Mouse (Mus musculus): Measurements from ENCODE around the gene Gabarap.
"Not testable (repeated sequence)": the region's sequence is repeated elsewhere in the genome, so short reads cannot be mapped to it uniquely, and the experiment has no call there.

Gene Gabarap

DNA sequence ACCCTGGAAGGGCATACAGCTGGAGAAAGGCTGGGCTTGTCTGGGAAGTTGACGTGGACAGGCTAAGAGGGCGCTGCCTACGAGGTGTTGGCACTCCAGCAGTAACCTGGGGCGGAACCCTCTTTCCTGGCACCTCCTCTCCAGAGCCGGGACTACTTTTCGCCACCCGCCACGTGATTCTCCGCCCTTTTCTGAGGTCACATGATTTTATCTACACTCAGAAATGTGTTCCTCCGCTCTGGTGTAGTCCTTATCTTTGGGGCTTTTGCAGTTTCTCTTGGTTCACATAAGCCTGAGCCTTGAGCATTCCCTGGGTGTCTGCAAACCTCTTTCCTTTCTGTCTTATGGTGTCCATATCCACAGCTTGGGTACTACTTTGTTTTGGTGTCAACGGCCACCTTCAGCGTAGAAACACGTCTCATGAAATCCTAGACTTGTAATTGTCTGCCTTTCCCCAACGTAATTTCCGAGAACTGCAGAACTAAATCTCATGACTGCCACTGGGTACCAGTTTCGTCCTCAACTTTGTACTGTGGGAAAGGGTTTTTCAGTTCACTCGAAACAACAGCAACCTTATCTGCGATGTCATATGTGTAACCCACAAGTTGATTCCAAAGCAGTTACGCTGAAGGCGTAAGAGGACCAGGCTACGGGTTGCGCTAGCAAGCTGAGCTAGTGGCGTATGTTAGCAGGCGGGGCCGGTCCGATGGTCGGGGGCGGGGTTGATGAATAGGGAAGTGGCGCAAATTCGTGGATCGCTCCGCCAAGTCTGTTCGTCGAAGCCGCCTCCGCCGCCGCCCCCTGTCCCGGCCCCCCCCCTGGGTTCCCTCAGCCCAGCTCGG is at the start of gene Gabarap:
Gabarap (plus strand) TSS at position 294 of the 842 bp plus-strand sequence.
- DNase-seq (ENCODE audit: low spot score) = peak; percentile 92

DNA sequence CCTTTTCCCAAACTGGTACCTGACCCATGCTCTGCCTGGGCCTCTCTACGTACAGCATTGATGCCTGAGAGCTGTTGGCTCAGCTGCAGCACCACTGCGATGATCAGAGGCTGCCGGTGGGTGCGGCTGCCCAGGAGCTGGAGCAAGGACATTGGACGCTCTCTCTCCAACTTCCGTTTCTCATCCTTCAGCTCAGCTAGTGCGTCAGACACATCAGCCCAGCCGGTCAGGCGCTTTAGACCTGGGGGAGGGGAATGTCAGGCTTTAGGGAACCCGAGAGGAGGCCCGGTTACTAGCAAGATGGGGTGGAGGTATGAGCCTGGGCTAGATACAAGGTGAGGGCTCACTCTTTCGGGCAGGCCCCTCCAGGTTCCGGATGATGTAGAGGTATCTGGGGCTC is 45.7 kb upstream of the Gabarap start:
- no peak for DNase-seq (ENCODE audit: low spot score)

GRCm38 (mm10) chr11:69945997-69946891 is 44.7 kb upstream of the Gabarap start:
- peak; percentile 51 for DNase-seq (ENCODE audit: low spot score)

DNA sequence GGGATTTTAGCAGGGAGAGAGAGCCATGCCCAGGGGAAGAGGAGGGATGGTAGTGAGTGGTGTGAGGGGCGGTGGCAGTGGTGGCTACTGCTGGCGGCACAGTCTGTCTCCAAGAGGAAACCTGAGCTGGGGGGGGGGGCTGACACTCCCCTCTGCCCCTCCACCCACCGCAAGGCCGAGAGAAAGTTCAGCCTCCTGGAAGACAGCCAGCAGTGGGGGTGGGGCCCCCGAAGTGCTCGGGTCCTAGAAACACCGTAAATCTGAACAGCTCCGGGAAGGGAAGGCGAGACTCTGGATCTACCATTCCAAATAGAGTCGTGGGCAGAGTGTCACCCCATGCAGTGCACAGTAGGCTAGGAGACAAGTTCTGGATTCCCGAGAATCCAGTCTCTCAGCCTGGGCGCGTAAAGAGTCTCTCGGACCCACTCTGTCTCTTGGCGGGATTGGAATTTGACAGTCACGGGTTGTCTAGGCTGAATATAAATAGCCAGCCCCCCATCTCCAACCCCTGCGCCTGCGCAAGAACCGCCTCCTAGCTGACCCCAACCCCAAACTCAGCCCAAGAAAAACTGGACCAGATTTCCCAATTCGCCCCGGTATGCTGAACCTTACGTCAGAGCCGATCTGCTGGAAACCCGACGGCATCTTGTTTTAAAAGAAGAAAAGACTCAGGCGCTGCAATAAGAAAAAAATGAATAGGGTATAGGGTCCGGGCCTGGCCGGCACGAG is 43.4 kb upstream of the Gabarap start:
- no peak for DNase-seq (ENCODE audit: low spot score)

DNA sequence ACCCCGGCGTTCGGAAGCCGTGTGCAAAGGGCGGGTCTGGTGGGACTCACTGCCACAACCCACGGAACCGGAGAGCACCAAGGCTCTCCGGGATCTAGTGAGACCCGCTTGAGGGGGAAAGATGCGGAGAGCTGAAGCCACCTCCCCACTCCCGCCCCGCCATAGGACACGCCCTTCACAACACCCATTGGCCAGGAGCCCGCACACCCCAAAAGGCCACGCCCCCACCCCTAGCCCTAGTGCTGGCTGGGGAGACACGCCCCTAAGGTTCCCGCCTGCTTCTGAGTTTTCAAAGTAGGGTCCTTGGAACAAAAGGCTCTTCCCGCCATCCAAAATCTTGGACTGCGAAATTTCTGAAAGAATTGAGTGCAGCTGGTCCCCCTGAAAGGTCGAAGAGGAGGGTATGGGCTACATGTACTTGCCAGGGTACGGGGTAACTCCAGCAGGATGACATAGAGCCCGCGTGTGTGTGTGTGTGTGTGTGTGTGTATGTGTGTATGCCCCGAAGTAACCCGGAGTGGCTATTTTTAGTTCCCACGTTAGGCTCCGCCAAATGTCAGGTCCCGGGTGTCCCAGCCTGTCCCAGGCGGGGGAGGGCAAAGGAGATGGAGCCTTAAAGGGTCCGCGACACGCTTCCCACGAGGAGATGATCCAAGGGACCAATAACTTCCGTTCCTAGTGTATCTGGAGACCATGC is 42.7 kb upstream of the Gabarap start, which contains the start of gene Slc2a4:
Slc2a4 (minus strand) TSS at position 123 of the 697 bp plus-strand sequence.
- peak; percentile 87 for DNase-seq (ENCODE audit: low spot score)

DNA sequence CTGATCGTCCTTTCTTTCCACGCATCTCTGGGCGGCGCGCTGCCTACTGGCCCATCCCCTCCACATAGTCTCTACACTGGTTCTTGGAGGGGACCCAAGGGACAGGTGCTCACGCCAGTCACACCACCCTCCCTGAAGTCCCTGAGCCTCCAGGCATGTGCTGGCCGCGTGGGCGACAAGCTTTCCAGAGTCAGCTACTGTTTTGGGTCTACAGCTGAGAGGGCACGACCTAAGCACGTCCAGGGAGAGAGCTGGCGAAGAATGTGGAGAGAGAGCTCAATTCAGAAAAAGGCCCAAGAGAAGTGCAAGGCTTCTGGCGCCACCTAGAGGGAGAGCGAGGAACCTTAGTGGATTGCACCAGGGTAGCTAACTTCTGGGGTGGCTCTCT is 42.2 kb upstream of the Gabarap start:
- DNase-seq (ENCODE audit: low spot score) = peak; percentile 84

GRCm38 (mm10) chr11:69950807-69951459 is 40.0 kb upstream of the Gabarap start:
- no peak for DNase-seq (ENCODE audit: low spot score)

GRCm38 (mm10) chr11:69952274-69952673 is 38.7 kb upstream of the Gabarap start:
- DNase-seq (ENCODE audit: low spot score) = no peak

DNA sequence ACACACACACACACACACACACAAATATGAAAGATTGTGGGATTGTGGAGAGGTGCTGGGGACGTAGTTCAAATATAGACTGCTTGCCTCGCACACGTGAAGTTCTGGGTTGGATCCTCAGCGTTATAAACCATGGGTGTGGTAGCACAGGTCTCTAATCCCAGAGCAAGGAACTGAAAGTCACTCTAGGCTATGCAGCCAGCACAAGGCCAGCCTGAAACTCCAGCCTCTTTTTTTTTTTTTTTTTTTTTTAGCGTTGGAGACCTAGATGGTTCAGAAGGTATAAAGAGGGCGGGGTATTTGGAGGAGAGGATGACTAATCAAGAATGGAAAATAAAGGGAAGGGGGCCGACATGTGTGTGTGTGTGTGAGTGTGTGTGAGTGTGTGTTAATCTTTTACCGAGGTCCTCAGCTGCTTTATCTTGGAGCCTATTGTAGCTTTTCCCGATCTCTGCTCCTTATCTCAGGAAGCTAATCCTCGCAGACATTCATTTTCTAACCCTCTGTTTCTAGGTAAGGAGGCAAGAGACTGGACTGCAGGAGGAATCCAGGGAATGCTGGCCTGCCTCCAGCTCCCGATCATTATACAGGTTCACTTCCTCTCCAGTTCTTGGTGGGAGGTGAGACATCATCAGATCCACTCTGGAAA is 37.6 kb upstream of the Gabarap start:
- no peak for DNase-seq (ENCODE audit: low spot score)

GRCm38 (mm10) chr11:69955618-69956017 is 35.3 kb upstream of the Gabarap start:
- not testable (repeated sequence) for DNase-seq (ENCODE audit: low spot score)

GRCm38 (mm10) chr11:69956218-69956617 is 34.7 kb upstream of the Gabarap start:
- DNase-seq (ENCODE audit: low spot score) = no peak

DNA sequence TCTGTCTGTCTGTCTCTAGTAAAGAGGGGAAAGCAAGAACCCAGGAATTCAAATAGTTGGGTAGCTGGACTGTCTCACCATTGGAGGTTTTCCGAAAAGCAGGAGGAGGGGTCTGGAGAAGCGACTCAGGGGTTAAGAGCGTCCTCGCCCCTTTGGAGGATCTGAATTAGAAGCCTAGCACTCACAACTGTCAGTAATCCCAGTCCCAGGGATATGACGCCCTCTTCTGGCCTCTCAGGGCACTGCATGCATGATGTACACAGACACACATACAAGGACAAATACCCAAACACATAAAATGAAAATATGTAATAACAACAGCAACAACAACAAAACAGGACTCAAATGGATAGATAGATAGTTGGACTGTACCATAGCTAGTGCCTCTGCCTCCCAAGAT is 30.3 kb upstream of the Gabarap start:
- no peak for DNase-seq (ENCODE audit: low spot score)

- DNase-seq (ENCODE audit: low spot score) = no peak
Measured at GRCm38 (mm10) chr11:69961841-69962240, 29.1 kb upstream of the Gabarap start.

DNA sequence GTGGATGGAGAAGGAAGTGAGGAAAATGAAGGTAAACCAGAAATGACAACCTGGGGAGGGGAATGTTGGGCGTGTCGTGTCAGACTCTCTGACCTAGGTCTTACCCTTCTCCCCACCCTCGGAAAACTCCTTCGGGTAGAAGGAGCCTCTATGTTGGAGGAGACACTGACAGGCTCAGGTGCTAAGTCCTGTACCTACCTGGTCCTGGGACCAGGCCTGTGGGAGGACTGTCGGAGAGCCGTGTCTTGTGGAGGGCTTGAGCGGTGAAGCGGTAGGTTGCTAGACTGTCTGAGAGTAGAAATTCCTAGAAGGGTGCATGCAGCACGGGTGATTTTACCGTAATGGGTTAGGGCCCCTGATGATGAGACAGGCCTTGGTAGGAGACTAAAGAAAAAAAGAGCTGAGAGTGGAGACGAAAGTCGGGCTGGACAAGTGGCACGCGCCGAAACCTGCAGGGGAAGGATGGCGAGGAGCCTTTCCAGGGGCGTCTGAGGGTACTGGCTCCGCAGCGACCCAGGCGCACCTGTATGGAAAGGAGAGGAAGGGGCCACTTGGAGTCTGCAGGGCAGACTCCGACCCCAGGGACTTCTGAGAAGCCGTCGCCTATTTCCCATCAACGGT is 26.2 kb upstream of the Gabarap start, which contains the start of gene Cldn7:
Cldn7 (plus strand) TSS at position 130 of the 621 bp plus-strand sequence.
- no peak for DNase-seq (ENCODE audit: low spot score)

DNA sequence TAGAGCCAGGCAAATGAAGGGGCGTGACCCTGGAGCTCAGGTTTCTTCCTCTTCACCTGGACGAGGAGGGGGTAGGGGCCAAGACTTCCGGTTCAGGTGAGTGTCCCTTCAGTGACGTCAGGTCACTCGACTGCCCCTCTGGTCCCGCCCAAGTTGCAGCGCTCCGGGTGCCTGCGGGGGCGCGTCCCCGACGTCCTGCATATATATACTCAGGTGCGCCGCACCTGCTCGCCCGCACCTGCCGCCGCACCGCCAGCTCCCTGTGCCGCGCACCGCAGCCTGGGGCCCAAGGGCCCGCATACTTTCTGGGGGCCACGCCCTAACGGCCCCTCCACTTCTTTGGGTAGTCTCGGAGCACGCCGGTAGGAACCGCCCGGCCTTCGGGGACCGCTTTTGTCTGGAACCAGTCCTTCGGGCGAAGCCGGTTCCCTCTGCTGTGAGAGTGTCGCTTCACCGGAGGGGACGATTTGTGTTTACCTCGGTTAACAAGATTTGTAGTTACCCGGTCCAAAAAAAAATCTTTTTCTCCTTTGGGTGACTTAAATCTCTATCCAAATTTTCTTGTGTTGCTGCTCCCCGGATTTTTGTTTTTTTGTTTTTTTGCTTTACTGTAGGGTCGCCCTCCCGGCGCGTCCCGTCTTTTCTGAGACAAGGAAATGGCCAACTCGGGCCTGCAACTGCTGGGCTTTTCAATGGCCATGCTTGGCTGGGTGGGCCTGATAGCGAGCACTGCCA is 25.5 kb upstream of the Gabarap start:
- DNase-seq (ENCODE audit: low spot score) = no peak

GRCm38 (mm10) chr11:69966006-69966859 is 24.7 kb upstream of the Gabarap start:
- DNase-seq (ENCODE audit: low spot score) = no peak

DNA sequence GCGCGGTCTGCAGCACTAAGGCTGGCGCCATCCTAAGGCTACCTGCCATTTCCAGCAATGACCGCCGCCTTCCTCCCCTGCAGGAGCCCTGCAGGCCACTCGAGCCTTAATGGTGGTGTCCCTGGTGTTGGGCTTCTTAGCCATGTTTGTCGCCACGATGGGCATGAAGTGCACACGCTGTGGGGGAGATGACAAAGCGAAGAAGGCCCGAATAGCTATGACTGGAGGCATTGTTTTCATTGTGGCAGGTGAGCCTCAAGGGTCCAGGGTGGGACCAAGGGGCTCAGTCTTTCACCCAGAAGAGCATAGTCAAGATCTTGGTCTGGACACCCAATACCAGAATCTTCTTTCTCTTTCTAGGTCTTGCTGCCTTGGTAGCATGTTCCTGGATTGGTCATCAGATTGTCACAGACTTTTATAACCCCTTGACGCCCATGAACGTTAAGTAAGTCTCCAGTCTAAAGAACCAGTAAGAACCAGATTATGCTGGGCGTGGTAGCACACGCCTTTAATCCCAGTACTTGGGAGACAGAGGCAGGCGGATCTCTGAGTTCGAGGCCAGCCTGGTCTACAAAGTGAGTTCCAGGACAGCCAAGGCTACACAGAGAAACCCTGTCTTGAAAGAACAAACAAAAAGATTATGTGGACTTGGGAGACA is 24.0 kb upstream of the Gabarap start:
- no peak for DNase-seq (ENCODE audit: low spot score)

DNA sequence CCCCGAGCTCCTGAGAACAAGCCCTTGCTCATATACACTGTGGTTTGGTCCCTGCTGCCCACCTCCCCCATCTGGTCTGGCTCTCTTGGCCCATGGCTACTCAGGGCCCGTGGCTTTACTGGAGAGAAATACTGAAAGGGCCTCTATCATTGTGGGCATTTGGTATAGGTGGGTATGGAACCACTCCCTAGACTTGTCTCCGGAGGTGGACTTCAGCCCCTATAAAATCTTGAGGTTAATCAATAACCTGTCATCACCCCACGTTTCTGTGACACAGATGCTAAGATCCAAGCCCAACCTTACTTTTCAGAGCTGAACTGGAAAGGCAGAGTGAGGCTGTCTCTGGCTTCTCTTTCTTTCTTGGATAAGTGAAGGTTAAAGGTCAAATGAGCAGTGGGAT is 22.1 kb upstream of the Gabarap start:
- no peak for DNase-seq (ENCODE audit: low spot score)
